ENCODE assay signal across 8 mouse cellular contexts in the genomic region with DNA sequence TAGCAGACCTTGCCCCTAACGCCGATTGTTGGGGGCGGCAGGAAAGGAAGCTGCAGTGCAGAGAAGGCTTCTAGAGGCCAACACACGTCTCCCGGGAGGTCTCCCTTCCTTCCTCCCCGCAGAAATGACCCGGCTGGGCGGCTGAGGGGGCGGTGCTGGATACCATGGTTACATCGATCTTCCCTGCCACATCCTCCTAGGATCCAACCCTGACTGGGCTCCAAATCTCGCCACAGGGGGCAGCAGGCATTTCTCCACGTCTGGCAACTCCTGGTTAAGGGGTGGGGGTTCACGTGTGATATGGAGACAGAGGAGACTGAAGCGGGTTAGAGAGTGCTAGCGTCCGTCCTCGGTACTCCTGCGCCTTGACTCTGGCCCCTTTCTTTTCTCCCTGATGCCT. TPM values are rescaled to one million over a fixed set of nuclear protein-coding genes. Genes with fewer than 3 reads are reported as not detected.
DNase-seq lines count a peak whose midpoint lies in the region; ATAC-seq and TF ChIP-seq lines count a peak whose summit lies in the region.

No protein-coding gene starts in this region.

- H3K4me2 ChIP-seq in forebrain, embryonic 12.5 days: peak overlapping the region; percentile 46
- peak overlapping the region; percentile 42 for H3K4me2 ChIP-seq in hindbrain, embryonic 14.5 days (replicated peaks)
- peak overlapping the region; percentile 52 for H3K4me2 ChIP-seq in liver, postnatal 0 days (ENCODE audit: low read depth, low read length)

- peaks cover 4% of the 10 kb centered on the region for H3K27me3 ChIP-seq in ES-Bruce4 (ENCODE audit: control insufficient read depth, insufficient read depth, low read length, poor library complexity, severe bottlenecking)
- H3K27me3 ChIP-seq in forebrain, embryonic 12.5 days: peaks cover 41% of the 10 kb centered on the region
- peaks cover 10% of the 10 kb centered on the region; the same call in 1 of the 2 replicates for H3K27me3 ChIP-seq in hindbrain, embryonic 14.5 days (ENCODE audit: control insufficient read depth, insufficient read depth, low read length)
- peaks cover 53% of the 10 kb centered on the region for H3K27me3 ChIP-seq in liver, postnatal 0 days (ENCODE audit: insufficient read depth, low read length)

- peak; percentile 37 for ATAC-seq in forebrain, embryonic 12.5 days (ENCODE audit: low FRiP score)
- peak; percentile 25 for ATAC-seq in hindbrain, embryonic 14.5 days (ENCODE audit: low FRiP score)
- ATAC-seq in liver, postnatal 0 days: peak; percentile 49

- no peak for TF ChIP-seq EP300 in ES-Bruce4 (IDR thresholded peaks at IDR 0.05; ENCODE audit: insufficient read depth, low read depth, low read length)
- TF ChIP-seq EP300 in liver, postnatal 0 days (IDR thresholded peaks at IDR 0.05; ENCODE audit: low read depth): no peak

- peak; percentile 64 to 69 for DNase-seq in frontal cortex, postnatal 10 days (ENCODE audit: low spot score in 2 of 2)
- no peak for DNase-seq in frontal cortex, postnatal 36 days (ENCODE audit: low spot score in 2 of 2)
- DNase-seq in hindbrain, embryonic 14.5 days (ENCODE audit: low spot score): peak; percentile 69
- peak; percentile 72 for DNase-seq in liver, postnatal 0 days
- DNase-seq in yolk sac, embryonic 10.5 days (ENCODE audit: low spot score): peak; percentile 24
- no peak for DNase-seq in frontal cortex, postnatal 25 days (ENCODE audit: low spot score in 2 of 2)

- H3K4me3 ChIP-seq in ES-Bruce4 (ENCODE audit: low read depth, low read length): peak overlapping the region; percentile 25
- peak overlapping the region; percentile 14; the same call in 1 of the 2 replicates for H3K4me3 ChIP-seq in forebrain, embryonic 12.5 days (replicated peaks)
- 0 out of 2 replicates have a peak overlapping the region, but pooled peaks have one; percentile 1 for H3K4me3 ChIP-seq in hindbrain, embryonic 14.5 days (replicated peaks; ENCODE audit: low read length)
- H3K4me3 ChIP-seq in liver, postnatal 0 days (ENCODE audit: low read depth, low read length): no peak overlapping the region

- TF ChIP-seq CTCF in ES-Bruce4 (IDR thresholded peaks at IDR 0.05; ENCODE audit: low read depth, low read length): peak; percentile 20
- TF ChIP-seq CTCF in liver, postnatal 0 days (IDR thresholded peaks at IDR 0.05; ENCODE audit: low read depth): peak; percentile 56

- H3K9me3 ChIP-seq in ES-Bruce4 (replicated peaks; ENCODE audit: control insufficient read depth, insufficient read depth, low read length, poor library complexity, severe bottlenecking): no peaks in the 10 kb centered on the region
- no peaks in the 10 kb centered on the region for H3K9me3 ChIP-seq in forebrain, embryonic 12.5 days
- H3K9me3 ChIP-seq in hindbrain, embryonic 14.5 days (ENCODE audit: control insufficient read depth, low read length): no peaks in the 10 kb centered on the region
- no peaks in the 10 kb centered on the region for H3K9me3 ChIP-seq in liver, postnatal 0 days (ENCODE audit: low read length)

- H3K9ac ChIP-seq in ES-Bruce4 (ENCODE audit: low read depth, poor library complexity, severe bottlenecking): no peak overlapping the region
- peak overlapping the region; percentile 40; the same call in 1 of the 2 replicates for H3K9ac ChIP-seq in forebrain, embryonic 12.5 days
- no peak overlapping the region for H3K9ac ChIP-seq in hindbrain, embryonic 14.5 days
- no peak overlapping the region for H3K9ac ChIP-seq in liver, postnatal 0 days (replicated peaks)

- H3K36me3 ChIP-seq in ES-Bruce4 (ENCODE audit: control insufficient read depth, insufficient read depth, low read length, poor library complexity, severe bottlenecking): no peaks in the 10 kb centered on the region
- peaks cover 31% of the 10 kb centered on the region for H3K36me3 ChIP-seq in forebrain, embryonic 12.5 days (replicated peaks)
- H3K36me3 ChIP-seq in hindbrain, embryonic 14.5 days (replicated peaks; ENCODE audit: control insufficient read depth, insufficient read depth): 0 out of 2 replicates have a peak, but pooled peaks cover 8% of the 10 kb centered on the region
- no peaks in the 10 kb centered on the region for H3K36me3 ChIP-seq in liver, postnatal 0 days (replicated peaks; ENCODE audit: insufficient read depth, low read length)

- WGBS in forebrain, embryonic 12.5 days: 5% methylated on average over 18 of the region's 18 CpGs
- WGBS in hindbrain, embryonic 14.5 days: 3% methylated on average over 18 of the region's 18 CpGs
- WGBS in liver, postnatal 0 days (ENCODE audit: insufficient replicate concordance): under 1% methylated on average over 18 of the region's 18 CpGs

- H3K4me1 ChIP-seq in ES-Bruce4 (ENCODE audit: control insufficient read depth, insufficient read depth, low read length): peaks cover 2% of the 10 kb centered on the region
- peaks cover 73% of the 10 kb centered on the region for H3K4me1 ChIP-seq in forebrain, embryonic 12.5 days
- peaks cover 45% of the 10 kb centered on the region for H3K4me1 ChIP-seq in hindbrain, embryonic 14.5 days (replicated peaks; ENCODE audit: control insufficient read depth, insufficient read depth, low read length)
- peaks cover 26% of the 10 kb centered on the region for H3K4me1 ChIP-seq in liver, postnatal 0 days (ENCODE audit: insufficient read depth)

- H3K27ac ChIP-seq in ES-Bruce4 (ENCODE audit: insufficient read depth, low read length): no peak overlapping the region
- peak overlapping the region; percentile 61 for H3K27ac ChIP-seq in forebrain, embryonic 12.5 days
- H3K27ac ChIP-seq in hindbrain, embryonic 14.5 days: peak overlapping the region; percentile 57; the same call in 1 of the 2 replicates
- no peak overlapping the region for H3K27ac ChIP-seq in liver, postnatal 0 days (ENCODE audit: low read depth)

- no peak for TF ChIP-seq POLR2A in ES-Bruce4 (IDR thresholded peaks at IDR 0.05; ENCODE audit: insufficient read depth, low read length)

RNA-seq across cellular contexts. Expression of gene 3110082J24Rik, which starts 5.2 kb away (rescaled TPM):
- polyA plus RNA-seq in ES-Bruce4 (2011; ENCODE audit: insufficient read depth, insufficient read length, low read depth, missing spikeins): not detected in 2 replicates
- 8.0 and 8.3 TPM in 2 replicates for polyA plus RNA-seq in forebrain, embryonic 12.5 days (2016; fragmentation: Nextera tagmentation; extraction: Ambion mirVana)
- 3.3 and 5.2 TPM in 2 replicates for polyA plus RNA-seq in hindbrain, embryonic 14.5 days (2014; fragmentation: Nextera tagmentation; extraction: Ambion mirVana)
- not detected in 2 replicates for polyA plus RNA-seq in liver, postnatal 0 days (2015; fragmentation: Nextera tagmentation; extraction: Ambion mirVana)

RNA-seq across cellular contexts. Expression of gene Garem2, which starts 6.2 kb away (rescaled TPM):
- polyA plus RNA-seq in ES-Bruce4 (2011; ENCODE audit: insufficient read depth, insufficient read length, low read depth, missing spikeins): 0.67 and 1.0 TPM in 2 replicates
- 22.5 and 24.7 TPM in 2 replicates for polyA plus RNA-seq in forebrain, embryonic 12.5 days (2016; fragmentation: Nextera tagmentation; extraction: Ambion mirVana)
- 13.4 TPM in 2 replicates for polyA plus RNA-seq in hindbrain, embryonic 14.5 days (2014; fragmentation: Nextera tagmentation; extraction: Ambion mirVana)
- 0.02 TPM in 1 of 2 replicates, not detected in the other for polyA plus RNA-seq in liver, postnatal 0 days (2015; fragmentation: Nextera tagmentation; extraction: Ambion mirVana)

RNA-seq across cellular contexts. Expression of gene Tyms, which starts 37.7 kb away (rescaled TPM):
- 82.8 and 94.5 TPM in 2 replicates for polyA plus RNA-seq in ES-Bruce4 (2011; ENCODE audit: insufficient read depth, insufficient read length, low read depth, missing spikeins)
- polyA plus RNA-seq in forebrain, embryonic 12.5 days (2016; fragmentation: Nextera tagmentation; extraction: Ambion mirVana): 237 and 241 TPM in 2 replicates
- 45.1 and 46.9 TPM in 2 replicates for polyA plus RNA-seq in hindbrain, embryonic 14.5 days (2014; fragmentation: Nextera tagmentation; extraction: Ambion mirVana)
- 84.6 and 101 TPM in 2 replicates for polyA plus RNA-seq in liver, postnatal 0 days (2015; fragmentation: Nextera tagmentation; extraction: Ambion mirVana)

RNA-seq across cellular contexts. Expression of gene Hadha, which starts 43.8 kb away (rescaled TPM):
- polyA plus RNA-seq in ES-Bruce4 (2011; ENCODE audit: insufficient read depth, insufficient read length, low read depth, missing spikeins): 59.3 and 65.7 TPM in 2 replicates
- 86.8 and 94.8 TPM in 2 replicates for polyA plus RNA-seq in forebrain, embryonic 12.5 days (2016; fragmentation: Nextera tagmentation; extraction: Ambion mirVana)
- polyA plus RNA-seq in hindbrain, embryonic 14.5 days (2014; fragmentation: Nextera tagmentation; extraction: Ambion mirVana): 57.5 and 62.2 TPM in 2 replicates
- polyA plus RNA-seq in liver, postnatal 0 days (2015; fragmentation: Nextera tagmentation; extraction: Ambion mirVana): 224 and 228 TPM in 2 replicates

RNA-seq across cellular contexts. Expression of gene Hadhb, which starts 43.9 kb away (rescaled TPM):
- 44.7 and 45.3 TPM in 2 replicates for polyA plus RNA-seq in ES-Bruce4 (2011; ENCODE audit: insufficient read depth, insufficient read length, low read depth, missing spikeins)
- 84.0 and 88.9 TPM in 2 replicates for polyA plus RNA-seq in forebrain, embryonic 12.5 days (2016; fragmentation: Nextera tagmentation; extraction: Ambion mirVana)
- 62.3 and 63.8 TPM in 2 replicates for polyA plus RNA-seq in hindbrain, embryonic 14.5 days (2014; fragmentation: Nextera tagmentation; extraction: Ambion mirVana)
- polyA plus RNA-seq in liver, postnatal 0 days (2015; fragmentation: Nextera tagmentation; extraction: Ambion mirVana): 421 and 447 TPM in 2 replicates

Comparison
In these comparisons a context has a peak if more than half of its experiments do, and no peak if none do; other contexts are left out.
1. DNase-seq: peak in frontal cortex, postnatal 10 days (2 of 2), hindbrain, embryonic 14.5 days (single experiment), liver, postnatal 0 days (single experiment) and yolk sac, embryonic 10.5 days (single experiment); none in frontal cortex, postnatal 36 days (0 of 2) and frontal cortex, postnatal 25 days (0 of 2).
2. H3K27ac ChIP-seq: peak in forebrain, embryonic 12.5 days (single experiment) and hindbrain, embryonic 14.5 days (single experiment); none in ES-Bruce4 (single experiment) and liver, postnatal 0 days (single experiment).
3. Peak in every context shown above with its lines, with median percentiles within 50 percentile points of each other: ATAC-seq and H3K4me2 ChIP-seq.